ENCODE assay signal across 11 mouse cellular contexts in genomic region chr15:25760304-25760703, GRCm38 (mm10).
A peak's percentile ranks its signal among the peaks of the same experiment; 100 is the strongest.
DNase-seq lines count a peak whose midpoint lies in the region; ATAC-seq and TF ChIP-seq lines count a peak whose summit lies in the region.
"Had no signal": no experiment of that assay in that cellular context is flagged by ENCODE, and none has a peak within 500 bp of the region (broad histone marks: within the 10 kb centered on the region; RNA-seq: fewer than 3 reads in every experiment).

No protein-coding gene starts in this region.

- DNase-seq in cerebellum, postnatal 10 days: peak; percentile 59 to 67
- peak; percentile 63 for DNase-seq in left cerebral cortex, postnatal 4 days
- DNase-seq in heart, postnatal 10 days: no peak
- no peak for DNase-seq in urinary bladder, postnatal 4 days (ENCODE audit: low spot score in 2 of 2)
- DNase-seq in embryo, embryonic 10 days (ENCODE audit: low spot score): no peak
- DNase-seq: cerebellum, postnatal 36 days; liver; thymus, postnatal 14 days had no signal

- no peak for TF ChIP-seq POLR2A in olfactory bulb, adult 2 months (IDR thresholded peaks at IDR 0.05; ENCODE audit: insufficient read depth, low read depth, low read length)

- H3K4me2 ChIP-seq in forebrain, embryonic 16.5 days (ENCODE audit: low read length): peak overlapping the region; percentile 55

- TF ChIP-seq CTCF in olfactory bulb, adult 2 months (IDR thresholded peaks at IDR 0.05; ENCODE audit: insufficient read depth, low read depth, low read length): no peak

- H3K9ac ChIP-seq in forebrain, embryonic 16.5 days (replicated peaks; ENCODE audit: low read depth, low read length): no peak overlapping the region; the same call in 1 of the 2 replicates

- H3K4me1 ChIP-seq in forebrain, embryonic 16.5 days (replicated peaks; ENCODE audit: control insufficient read depth, insufficient read depth, low read length): peaks cover 74% of the 10 kb centered on the region
- peaks cover 46% of the 10 kb centered on the region for H3K4me1 ChIP-seq in olfactory bulb, adult 2 months (ENCODE audit: control insufficient read depth, insufficient read depth, low read length)

- no peak for ATAC-seq in cerebellum, adult (ENCODE audit: insufficient number of reproducible peaks, low FRiP score, low TSS enrichment)
- ATAC-seq in forebrain, embryonic 16.5 days: peak; percentile 19

- intact Hi-C loops in left cerebral cortex, postnatal 4 days (cut with DNase I): no loop called here
- intact Hi-C loops in heart, postnatal 10 days (cut with DNase I): no loop called here

- 10% methylated on average over 5 of the region's 5 CpGs for WGBS in forebrain, embryonic 16.5 days
- 60% methylated on average over 5 of the region's 5 CpGs for WGBS in olfactory bulb, adult 2 months

- H3K27me3 ChIP-seq in forebrain, embryonic 16.5 days (replicated peaks; ENCODE audit: control insufficient read depth, insufficient read depth, low read length): no peaks in the 10 kb centered on the region

- no peaks in the 10 kb centered on the region for H3K9me3 ChIP-seq in forebrain, embryonic 16.5 days (ENCODE audit: control insufficient read depth, low read length)

- no peaks in the 10 kb centered on the region for H3K36me3 ChIP-seq in forebrain, embryonic 16.5 days (ENCODE audit: control insufficient read depth, insufficient read depth)

- H3K4me3 ChIP-seq in forebrain, embryonic 16.5 days (replicated peaks; ENCODE audit: low read length): no peak overlapping the region
- no peak overlapping the region for H3K4me3 ChIP-seq in olfactory bulb, adult 2 months (ENCODE audit: insufficient read depth, low read depth, low read length)

- H3K27ac ChIP-seq in forebrain, embryonic 16.5 days (ENCODE audit: low read length): peak overlapping the region; percentile 88
- H3K27ac ChIP-seq in olfactory bulb, adult 2 months (ENCODE audit: insufficient read depth, low read depth, low read length): peak overlapping the region; percentile 40

Comparison
In these comparisons a context has a peak if more than half of its experiments do, and no peak if none do; other contexts are left out.
1. DNase-seq: peak in cerebellum, postnatal 10 days (2 of 2) and left cerebral cortex, postnatal 4 days (single experiment); none in heart, postnatal 10 days (0 of 2), urinary bladder, postnatal 4 days (0 of 2) and embryo, embryonic 10 days (single experiment).